Mouse (Mus musculus) T-cell, adult 2 months (primary cell): ENCODE results near the gene Tmem132a.

ENCODE experiments used
- DNase-seq: peaks from one replicate; pipeline ENCODE4 v3.0.0; 2022; ENCODE audit warnings: low spot score

Tmem132a gene

GRCm38 (mm10) chr19:10869886-10870527 lies at the start of gene Tmem132a:
Gene Tmem132a (minus strand): TSS chr19:10869940.
- DNase-seq, result no peak

GRCm38 (mm10) chr19:10918321-10918991 lies 48.7 kb upstream of the Tmem132a start:
- DNase-seq, result no peak

DNA sequence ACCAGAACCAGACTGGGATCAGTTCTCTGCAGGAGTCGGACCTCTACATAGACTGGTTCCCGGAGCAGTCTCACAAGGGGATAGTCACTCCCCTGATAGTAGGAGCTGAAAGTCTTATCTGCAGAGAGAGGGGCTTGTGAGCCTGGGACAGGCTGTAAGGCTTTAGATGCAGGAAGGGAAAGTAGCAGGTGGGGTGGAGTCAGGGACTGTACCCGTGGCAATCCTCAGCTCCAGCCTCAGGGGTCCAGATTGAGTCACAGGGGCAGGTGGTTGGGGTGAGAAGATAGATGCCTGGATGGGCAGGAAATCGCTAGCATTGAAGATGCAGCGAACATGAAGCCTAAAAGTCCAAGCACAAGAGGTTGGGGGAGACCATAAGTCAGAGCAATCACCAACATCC lies 46.8 kb upstream of the Tmem132a start:
- no peak for DNase-seq

DNA sequence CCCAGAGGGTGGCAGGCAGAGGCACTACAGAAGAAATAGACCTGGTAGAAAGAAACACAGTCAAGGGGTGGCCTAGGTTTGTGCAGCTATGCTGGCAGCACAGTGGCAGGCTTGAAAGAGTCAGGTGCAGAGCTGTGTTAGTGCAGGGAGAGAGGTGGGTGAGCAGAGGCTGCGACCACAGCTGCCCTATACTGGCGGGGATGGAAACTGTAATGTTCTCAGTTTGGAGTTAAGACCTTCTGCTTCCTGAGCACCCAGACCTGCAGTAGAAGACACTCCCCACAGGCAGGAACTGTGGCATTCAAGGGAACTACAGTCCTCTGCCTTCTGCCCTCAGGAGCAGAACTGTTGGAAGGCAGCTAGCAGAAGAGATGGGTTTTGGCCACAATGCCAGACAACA lies 45.1 kb upstream of the Tmem132a start:
- no peak for DNase-seq

DNA sequence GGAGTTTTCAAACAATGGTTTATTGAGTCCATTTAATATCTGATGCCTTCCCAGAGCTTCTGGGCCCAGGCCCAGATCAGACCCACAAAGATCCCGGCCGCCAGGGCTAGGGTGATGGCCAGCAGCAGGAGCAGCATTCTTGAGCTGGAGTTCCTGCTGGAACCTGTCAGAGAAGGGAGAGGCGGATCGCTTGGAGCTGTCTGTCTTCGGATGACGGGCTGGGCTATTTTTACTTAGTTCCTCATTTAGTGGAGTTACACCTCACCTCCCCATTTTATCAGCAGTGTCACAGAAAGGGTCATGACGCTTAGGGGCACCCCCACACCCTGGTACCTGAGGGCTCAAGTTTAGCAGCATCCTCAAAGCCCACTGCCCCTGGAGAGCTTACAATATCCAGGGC lies 44.6 kb upstream of the Tmem132a start:
- DNase-seq, result no peak

DNA sequence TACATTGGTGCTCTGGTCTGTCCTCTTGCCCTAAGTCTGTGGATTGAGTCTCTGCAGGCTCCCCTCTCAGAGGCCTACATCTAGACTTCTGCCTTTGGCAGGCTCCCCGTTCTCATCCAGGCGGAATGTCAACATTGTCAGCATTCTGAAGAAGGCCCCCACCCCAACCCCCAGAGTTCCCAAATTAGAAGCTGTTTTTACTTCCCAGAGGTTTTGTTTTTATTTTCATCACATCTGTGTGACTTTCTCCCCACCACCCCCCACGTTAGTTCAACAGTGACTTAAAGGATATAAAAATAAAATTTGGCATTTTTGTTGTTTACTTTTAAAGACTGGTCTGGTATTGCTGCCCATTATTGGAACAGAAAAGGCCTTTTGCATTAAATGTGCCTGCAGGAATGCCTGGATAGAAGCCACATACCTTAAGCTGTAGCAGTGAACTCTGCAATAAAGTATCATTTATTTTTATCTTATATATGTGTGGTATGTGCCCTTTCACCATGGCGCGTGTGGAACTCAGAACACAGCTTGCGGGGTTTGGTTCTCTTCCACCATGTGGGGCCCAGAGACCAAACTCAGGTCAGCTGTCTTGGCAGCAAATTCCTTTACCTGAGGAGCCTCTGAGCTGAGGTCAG lies 39.5 kb upstream of the Tmem132a start:
- no peak for DNase-seq

GRCm38 (mm10) chr19:10907891-10908290 lies 38.2 kb upstream of the Tmem132a start:
- peak; percentile 40 for DNase-seq

- DNase-seq, result no peak
Observed at GRCm38 (mm10) chr19:10905728-10906000, 35.9 kb upstream of the Tmem132a start.

GRCm38 (mm10) chr19:10904927-10905727 lies 35.4 kb upstream of the Tmem132a start:
- no peak for DNase-seq

DNA sequence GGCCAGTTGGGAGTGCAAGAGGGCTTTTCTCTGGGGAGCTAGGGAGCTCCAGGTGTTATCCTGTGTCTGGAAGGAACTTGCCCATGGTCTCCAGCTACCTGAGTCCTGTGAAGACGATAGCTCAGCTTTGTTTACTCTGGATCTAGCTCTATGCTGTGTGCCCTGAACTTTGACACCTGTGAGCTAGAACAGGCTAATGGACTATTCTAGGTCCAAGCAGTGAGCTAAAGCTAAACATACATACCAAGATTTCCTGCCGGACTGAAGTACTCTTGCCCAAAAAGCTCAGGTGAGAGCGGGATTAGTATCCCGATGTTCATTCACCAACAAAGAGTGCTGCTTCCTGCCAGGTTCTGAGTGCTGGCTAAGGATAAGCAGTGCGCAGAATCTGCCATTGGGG lies 34.8 kb upstream of the Tmem132a start:
- no peak for DNase-seq

DNA sequence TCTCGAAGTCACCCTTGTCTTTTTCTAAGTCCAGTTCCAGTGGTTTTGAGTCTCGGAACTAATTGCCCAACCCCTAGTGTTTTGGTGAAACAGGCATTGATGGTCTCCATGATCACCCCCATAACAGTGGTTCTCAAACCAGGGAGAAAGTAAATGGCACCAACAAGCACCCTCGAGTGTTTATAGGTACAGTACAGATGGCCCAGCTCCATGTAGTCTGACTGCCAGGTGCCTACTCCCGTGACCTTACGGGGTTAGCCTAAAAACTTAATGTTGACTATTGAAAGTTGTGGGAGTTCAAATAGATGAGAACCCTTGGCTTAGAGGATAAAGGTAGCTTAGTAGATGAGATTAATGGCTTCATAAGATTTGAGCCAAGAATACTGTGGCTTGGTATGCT lies 31.3 kb upstream of the Tmem132a start:
- no peak for DNase-seq

GRCm38 (mm10) chr19:10900315-10900714 lies 30.6 kb upstream of the Tmem132a start:
- no peak for DNase-seq

GRCm38 (mm10) chr19:10897491-10897890 lies 27.8 kb upstream of the Tmem132a start:
- DNase-seq, result no peak

- DNase-seq, result no peak
Observed at GRCm38 (mm10) chr19:10896849-10897248, 27.1 kb upstream of the Tmem132a start.

GRCm38 (mm10) chr19:10895708-10896107 lies 26.0 kb upstream of the Tmem132a start:
- DNase-seq, result no peak

DNA sequence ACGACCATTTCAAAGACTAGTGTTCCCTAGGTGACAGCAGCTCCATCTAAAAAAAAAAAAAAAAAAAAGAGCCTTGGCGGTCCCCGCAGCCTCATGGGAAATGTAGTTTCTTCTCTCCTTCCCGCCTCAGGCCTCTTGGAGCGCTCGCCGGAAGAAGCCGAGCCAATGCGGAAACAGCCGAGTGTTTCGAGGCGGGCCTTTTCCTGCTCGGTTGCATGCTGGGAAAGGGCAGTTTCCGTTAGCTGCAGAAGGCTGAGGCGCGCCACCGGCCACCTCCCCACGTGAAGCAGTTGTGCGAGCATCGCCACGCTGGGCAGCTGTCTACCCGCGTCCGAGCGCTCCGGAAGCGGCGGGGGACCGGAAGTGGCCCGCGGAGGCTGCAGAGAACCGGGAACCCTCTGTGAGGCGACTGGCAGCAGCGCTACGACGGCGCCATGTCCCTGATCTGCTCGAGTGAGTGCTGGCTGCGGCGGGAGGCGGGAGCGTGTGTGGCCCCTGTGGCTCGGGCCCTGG lies 25.3 kb upstream of the Tmem132a start, which contains the start of gene Prpf19:
TSS of gene Prpf19 (plus strand) at position 216 of the 513 bp plus-strand sequence.
- peak; percentile 96 for DNase-seq

- DNase-seq, result no peak
Observed at GRCm38 (mm10) chr19:10892201-10892600, 22.5 kb upstream of the Tmem132a start.

DNA sequence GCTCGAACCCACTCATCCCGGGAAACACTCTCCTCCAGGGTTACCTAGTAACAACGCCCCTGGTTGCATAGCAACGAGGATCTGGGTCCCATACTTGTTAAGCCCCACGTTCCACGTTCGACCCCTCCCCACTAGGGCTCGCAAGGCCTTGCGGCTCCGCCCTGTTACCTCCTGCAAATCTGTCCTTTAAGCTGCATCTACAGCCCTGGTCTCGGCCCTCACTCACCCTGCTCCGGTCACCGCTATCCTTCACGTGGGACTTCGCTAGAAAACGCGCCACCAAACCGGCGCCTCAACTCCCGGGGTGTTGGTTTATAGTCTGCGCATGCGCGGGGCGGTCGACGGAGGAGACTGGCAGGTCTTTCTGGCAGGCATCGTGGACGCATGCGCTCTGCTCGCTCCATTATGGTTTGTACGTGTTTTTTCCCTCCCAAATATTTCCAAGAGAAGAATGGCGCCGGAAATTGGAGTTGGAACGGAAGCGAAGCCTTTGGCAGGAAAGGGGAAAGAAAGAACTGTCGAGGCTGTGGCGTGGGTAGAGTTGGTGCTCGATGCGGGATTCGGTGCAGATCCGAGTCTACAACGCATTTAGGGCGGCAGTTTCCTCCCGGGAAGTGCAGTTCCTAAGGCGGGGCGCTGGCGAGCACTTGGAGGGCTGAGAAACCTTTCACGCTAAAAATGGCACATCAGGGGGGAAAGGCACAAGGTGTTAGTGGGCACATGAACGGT lies 11.8 kb upstream of the Tmem132a start, which contains the start of gene Tmem109:
TSS of gene Tmem109 (minus strand) at position 576 of the 729 bp plus-strand sequence.
- DNase-seq, result peak; percentile 88

GRCm38 (mm10) chr19:10880975-10881425 lies 11.3 kb upstream of the Tmem132a start:
- no peak for DNase-seq

DNA sequence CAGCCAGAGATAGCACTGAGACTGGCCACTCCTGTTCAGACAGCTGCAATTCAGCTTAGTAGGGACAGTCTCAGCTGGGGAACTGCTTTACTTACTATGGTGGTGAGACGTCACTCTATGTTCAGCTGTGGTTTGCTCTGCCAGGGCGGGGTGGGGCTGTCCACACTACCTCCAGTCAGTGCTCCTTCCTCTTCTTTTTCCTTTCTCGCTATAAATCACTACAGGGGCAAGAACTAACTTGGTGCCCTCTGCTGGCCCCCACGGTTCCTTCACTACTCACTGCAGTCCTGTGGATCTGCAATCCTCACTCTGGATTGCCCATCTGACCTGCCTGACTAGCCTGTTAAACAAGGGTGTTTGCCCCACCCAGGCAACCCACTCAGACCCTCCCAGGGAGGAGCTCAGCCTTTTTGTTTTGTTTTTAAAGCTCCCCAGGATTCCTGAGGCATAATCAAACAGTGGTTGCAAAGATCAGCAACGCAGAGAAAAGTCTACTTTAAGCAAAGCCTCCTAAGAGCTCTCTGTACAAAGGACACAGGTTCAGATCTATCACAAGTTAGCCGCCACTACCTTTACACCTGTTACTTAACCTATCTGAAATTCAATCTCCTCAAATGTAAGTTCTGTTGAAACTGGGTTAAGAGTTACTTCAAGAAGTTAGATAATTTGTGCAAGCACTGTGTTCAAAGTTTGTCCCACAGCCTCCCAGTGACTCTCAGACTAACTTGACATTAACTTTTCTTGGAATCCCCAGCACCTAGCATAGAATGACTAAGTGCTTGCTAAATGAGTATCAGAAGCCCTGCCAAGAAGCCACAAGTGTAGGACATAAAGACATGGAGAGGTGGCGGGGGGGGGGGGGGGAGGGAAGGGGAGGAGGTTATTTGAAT lies 10.6 kb upstream of the Tmem132a start:
- peak; percentile 82 for DNase-seq
